Mouse (Mus musculus): ENCODE results near the gene Mcu.

Mcu gene

DNA sequence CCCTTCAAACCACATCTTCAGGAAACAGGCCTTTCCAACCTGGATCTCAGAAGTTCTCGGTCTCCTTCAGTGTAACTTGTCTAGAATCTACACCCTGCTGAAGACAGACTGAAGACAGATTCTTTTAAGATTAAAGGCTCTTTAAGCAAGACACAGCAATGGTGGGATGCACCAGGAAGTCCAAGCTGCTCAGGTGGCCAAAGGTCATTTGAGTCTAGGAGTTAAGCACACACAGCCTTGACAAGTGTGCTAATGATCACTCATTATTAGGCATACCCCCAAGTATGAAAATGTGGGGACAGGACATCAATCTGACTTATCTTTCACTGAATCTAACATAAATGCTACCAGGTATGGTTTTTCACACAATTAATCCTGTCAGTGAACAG lies 47.0 kb downstream of the Mcu start:
- no peak for ATAC-seq (ENCODE audit: low TSS enrichment)

DNA sequence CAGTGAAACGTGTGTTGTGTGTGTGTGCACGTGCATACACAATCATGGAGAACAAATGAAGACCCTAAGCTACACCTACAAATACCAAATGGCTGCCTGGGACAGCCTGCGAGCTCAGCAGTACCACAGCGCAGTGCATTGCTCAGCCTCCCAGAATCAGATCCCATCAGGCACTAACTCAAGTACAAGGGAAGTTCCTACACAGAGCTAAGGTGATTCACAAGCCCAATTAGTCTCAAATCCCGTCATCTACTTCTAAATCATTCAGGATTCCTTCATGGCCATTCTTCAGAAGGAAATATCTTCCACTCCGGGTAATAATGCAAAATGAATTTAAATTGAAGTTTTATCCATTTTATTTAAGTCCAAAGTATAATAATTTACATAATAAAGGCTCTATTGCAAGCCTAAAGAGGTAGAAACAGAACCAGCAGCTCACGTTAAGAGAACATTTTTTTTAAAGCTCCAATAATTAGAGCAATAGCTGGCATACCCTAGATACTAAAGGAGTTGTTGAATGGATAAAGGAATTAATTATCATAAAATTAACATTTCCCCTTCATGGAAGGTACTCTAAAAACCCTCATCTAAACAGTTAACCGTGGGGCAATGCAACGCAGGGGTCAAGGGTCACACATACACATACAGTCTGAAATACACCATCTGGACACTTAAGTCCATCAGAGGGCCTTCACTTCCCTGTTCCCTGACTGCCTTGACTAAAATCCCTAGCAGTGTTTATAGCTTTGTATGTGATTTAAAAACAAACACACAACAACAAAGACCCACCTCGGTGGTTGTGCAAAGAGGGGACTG lies 47.6 kb downstream of the Mcu start:
- ATAC-seq (ENCODE audit: low TSS enrichment), result no peak

DNA sequence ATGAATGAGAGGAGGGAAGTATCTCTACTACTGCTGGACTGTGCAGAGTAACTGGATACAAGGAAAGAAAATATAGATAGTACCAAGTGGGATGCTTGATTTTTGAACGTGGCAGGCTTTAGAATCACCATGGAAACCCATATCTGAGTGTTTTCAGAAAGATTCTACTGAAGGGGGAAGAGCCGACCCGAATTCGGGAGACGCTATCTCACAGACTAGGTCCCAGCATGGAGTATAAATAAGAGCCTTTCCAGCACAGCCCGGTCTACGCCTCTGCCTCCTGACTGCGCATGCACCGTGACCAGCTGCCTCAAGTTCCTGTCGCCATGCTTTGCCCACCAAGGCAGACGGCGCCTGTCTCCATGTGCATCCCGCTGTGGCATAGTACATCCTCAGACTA lies 49.5 kb downstream of the Mcu start:
- ATAC-seq (ENCODE audit: low TSS enrichment), result peak; percentile 35

DNA sequence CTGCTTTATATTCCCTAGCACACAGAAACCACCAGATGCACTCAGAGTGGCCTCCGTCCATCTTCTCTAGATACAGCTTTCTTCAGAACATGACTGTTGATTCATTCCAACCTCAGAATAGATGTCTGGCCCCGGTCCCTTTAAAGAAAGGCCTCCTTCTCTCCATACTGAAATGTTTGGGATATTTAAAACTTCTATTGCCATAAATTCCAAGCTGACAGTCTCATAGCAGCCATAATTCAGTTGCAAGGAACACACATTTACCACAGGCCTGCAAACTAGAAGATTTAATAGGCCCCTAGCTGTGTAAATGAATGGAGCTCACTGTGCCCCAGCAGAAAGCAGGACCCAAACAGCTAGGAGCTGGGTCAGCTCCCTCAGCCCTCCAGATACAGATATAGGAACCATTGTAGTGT lies 50.5 kb downstream of the Mcu start:
- peak; percentile 62 for ATAC-seq (ENCODE audit: low TSS enrichment)

DNA sequence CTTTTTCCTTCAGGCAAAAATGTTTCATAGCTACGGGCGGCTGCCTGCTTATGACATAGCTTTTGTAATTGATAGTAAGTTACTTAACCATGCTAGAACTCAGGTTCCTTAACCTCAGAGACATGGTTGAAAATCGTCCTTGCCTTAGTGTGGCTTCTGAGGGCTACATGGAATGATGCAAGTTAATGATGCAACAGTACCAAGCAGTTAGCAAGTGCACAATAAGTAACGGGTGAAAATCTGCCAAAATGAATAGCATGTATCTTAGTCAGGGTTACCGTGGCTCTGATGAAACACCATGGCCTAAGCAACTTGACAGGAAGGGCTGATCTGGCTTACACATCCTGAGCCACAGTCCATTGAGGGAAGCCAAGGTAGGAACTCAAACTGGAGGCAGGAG lies 51.9 kb downstream of the Mcu start:
- ATAC-seq (ENCODE audit: low TSS enrichment), result no peak

DNA sequence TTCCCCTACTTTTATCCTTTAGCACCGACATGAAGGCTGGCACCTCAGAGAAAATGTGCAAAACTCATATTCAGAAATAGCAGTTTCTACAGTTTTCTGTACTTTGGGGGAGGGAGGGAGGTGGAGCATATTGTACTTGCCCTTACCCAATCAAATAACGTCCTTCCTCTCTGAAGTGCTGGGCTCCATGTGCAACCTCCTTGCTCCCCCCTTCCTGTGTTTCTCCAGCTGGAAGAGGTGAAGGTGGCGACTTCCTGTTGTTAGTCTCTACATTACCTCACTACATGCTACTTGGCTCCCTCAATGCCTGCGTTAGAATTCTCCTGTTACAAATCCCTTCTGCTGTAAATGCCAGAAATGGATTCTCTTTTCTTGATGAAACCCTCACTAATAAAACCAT lies 54.0 kb downstream of the Mcu start:
- ATAC-seq (ENCODE audit: low TSS enrichment), result peak; percentile 32; the same call in 1 of the 2 replicates

DNA sequence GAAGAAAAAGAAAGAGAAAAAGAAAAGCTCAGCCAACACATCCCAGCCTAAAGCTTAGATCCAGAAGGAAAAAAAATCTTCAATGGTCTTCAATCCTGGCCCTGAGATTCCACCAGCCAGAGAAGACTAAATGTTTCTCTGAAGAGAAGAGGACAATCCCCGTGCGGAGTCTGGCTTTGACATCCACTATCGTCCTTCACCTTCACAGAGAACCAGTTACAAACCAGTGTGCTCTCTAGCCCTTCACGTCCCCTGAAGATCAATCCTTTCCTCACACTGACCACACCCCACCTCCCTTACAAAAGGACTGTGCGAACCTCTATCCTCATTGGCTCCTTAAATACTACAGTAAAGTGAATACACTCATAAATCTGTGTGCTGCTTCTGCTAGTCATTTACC lies 56.4 kb downstream of the Mcu start:
- no peak for ATAC-seq (ENCODE audit: low TSS enrichment)

DNA sequence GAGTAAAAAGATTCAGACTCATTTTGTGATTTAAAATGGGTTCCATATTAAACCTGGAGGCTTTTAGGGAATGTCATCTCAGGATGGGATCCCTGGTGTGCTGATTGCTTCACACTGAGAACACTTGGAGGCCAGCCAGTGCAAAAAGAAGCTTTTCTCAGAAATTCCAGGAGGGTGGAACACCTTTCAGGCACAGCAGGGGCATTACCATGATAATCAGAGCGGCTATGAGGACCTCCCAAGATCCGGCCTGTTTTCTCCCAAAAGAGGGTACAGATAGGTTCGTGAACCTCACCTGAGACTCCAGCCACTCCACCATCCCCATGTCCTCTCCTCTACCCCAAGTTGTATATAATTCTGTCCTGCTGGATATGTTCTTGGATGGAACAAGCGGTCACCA lies 57.9 kb downstream of the Mcu start:
- ATAC-seq (ENCODE audit: low TSS enrichment), result no peak

DNA sequence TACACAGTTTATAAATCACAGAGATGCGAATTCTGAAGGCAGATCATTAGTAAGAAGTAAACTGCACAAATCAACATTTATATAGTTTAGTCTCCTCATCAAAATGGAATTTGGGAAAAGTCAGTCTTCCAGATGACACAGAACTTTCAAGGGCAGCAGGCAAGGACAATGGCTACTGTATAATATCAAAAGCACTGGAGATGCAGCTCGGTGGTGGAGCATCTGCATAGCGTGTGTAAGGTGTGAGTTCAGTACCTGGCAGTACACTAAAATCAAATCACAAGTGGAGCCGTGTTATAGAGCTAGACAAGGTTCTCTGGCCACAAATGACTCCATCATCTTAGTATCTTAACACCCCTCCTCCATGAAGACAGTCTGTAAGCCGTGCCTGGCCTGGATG lies 58.3 kb downstream of the Mcu start:
- ATAC-seq (ENCODE audit: low TSS enrichment), result no peak

DNA sequence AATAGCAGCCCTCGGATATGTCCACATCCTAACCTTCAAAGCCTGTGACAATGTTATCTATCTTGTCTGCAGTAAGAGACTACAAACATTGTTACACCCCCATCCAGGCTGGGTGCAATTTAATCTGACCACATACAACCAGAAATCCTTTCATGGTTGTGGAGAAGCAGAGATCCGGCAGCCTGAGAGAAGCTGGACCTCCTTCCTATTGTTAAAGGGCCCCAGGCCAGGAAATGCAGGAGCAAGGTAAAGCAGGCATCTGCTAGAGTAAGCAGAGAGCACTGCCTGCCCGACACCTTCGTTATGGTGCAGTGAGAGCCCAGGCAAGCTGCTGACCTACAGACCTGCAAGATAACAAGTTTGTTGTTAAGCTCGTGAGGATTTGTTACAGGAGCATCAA lies 60.0 kb downstream of the Mcu start:
- no peak for ATAC-seq (ENCODE audit: low TSS enrichment)

DNA sequence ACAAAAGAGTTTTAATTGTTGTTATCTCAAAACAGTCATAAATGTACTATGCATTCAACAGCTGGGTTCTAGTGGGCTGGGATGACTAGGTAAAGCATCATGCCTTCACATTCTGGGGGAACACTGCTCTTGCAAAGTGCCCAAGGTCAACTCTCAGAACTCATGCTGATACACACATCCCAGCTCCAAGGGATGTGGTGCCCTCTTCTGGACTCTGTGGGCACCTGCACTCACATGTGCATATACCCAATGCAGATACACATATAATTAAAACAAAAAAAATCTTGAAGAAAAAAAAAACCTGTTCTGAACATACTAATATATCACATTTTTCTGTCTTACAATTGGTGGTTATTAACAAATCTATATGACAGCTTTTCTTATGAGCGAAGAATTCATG lies 62.2 kb downstream of the Mcu start:
- no peak for ATAC-seq (ENCODE audit: low TSS enrichment)

DNA sequence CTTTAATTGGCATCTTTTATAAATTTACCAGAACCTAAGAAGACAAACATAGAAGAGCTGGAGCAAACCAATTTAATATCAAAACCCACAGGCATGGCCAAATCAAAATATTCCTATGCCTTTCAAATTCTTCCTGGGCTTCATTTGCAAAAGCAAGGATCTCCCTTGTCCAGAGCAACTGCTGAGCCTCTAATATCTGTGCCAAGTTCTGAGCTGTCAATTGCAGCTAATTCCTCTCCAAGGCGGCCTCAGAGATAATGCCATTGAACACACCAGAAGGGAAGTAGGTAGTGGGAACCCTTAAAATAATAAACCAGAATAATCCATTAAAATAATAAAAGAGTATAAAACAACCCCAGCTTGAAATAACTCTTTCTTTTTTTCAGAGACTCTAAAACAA lies 64.0 kb downstream of the Mcu start:
- ATAC-seq (ENCODE audit: low TSS enrichment), result no peak

DNA sequence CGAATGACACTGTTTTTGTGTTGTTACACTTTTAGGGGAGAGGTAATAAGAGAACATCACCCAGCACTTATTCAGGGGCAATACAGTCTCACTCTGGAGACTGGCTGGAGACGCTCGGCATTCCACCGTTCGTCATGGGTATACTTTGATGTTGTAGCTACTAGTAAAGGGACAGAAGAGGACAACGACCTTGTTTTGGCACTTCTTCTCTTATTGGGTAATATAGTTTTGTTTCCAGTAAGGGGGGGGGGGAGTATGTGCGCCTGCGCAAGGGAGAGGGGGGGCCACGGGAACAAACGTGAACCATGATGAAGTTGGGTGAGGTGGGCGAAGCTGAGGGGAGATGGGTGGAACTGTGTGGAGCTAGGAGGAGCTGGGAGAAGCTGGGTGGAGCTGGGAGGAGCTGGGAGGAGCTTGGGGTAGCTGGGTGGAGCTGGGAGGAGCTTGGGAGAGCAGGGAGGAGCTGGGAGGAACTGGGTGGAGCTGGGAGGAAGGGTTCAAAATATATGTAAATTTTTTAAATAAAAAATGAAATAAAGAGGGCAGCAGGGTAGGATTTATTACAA lies 67.6 kb downstream of the Mcu start:
- ATAC-seq (ENCODE audit: low TSS enrichment), result no peak

DNA sequence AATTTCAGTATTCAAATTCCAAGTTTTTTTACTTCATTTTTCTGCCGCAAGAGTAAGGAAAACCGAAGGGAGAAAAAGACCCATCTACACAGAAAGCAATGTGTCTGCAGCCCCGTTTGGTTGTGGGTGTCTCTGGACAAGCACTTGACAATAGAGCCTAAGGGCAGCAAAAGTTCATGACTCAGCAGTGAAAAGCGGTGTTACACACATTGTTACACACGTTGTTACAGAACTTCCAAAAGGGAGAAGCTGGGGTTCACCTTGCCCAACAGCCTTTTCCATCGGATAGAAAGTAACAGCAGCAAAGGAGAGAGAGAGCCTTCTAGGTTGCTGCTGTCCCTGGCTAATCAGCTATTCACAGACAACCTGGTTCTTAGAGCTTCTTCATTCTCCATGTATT lies 68.3 kb downstream of the Mcu start:
- no peak for ATAC-seq (ENCODE audit: low TSS enrichment)

DNA sequence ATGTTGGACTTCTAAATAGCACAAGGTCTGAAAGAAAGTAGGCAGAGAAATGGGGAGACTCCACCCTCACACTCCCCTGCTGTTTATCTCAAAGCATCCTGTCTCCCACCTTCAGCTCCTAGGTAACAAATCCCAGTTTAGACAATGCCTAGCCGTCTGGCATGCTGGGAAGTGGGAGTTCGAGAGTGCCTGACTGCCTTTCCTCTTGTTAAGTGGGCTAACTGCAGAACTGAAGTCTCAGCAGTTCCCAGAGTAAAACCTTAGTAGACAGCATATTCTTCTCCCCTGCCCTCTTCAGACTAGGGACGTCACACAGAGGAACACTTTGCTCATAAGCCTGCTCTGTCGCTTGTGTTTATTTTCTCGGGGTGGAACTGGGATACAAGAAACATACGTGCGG lies 69.1 kb downstream of the Mcu start:
- peak; percentile 75 for ATAC-seq (ENCODE audit: low TSS enrichment)

DNA sequence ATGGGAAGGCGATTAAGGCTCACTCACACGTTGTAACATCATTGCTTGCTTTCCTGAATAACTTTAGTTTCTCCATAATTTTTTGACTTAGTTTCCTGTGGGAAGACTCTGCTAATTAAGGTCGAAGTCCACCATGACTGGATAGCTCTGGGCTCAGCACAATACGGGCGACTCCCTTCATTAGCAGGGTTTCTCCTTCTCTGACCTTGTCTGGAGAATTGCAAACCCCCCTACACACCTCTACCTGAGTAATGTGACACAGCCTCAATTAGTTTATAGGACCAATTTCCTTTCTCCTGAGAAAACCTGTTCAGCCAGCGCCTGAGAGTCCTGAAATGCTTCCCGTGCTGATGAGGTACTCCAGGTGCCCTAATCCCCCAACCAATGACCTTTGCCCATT lies 71.3 kb downstream of the Mcu start:
- no peak for ATAC-seq (ENCODE audit: low TSS enrichment)

DNA sequence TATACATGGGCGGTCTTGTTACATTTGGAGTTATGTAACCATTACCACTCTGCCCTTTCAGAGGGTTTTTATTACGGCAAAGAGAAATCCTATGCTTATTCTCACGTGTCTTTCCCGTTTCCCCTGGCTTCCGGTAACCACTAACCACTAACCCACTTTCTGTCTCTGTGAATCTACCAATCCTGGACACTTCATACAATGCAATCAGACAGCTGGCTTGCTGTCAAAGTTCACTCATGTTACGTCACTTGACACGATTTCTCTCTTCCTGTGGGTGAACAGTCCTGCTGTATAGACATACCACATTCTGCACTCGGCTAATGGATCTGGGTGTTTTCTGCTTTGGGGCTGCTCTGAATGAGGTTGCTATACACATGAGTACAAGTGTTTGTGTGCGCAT lies 73.1 kb downstream of the Mcu start:
- ATAC-seq (ENCODE audit: low TSS enrichment), result no peak

DNA sequence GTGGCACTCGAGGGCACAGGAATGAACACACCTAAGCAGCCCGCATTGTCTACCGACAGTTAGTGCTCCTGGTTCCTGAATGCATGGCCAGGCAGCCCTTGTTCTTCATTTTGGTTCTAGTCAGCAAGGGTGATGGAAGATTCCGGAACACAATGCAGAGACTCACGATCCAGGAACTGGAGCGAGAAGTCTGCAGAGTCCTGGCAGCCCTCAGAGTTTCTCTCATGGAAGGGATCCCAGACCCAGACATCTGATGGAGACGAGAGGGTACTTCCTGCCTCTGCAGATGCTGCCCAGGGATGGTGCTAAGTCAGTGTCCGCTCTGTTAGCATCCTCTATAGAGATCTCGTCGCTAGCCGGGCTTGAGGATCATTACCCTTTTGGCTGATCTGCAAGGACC lies 75.0 kb downstream of the Mcu start:
- peak; percentile 34; the same call in 1 of the 2 replicates for ATAC-seq (ENCODE audit: low TSS enrichment)

DNA sequence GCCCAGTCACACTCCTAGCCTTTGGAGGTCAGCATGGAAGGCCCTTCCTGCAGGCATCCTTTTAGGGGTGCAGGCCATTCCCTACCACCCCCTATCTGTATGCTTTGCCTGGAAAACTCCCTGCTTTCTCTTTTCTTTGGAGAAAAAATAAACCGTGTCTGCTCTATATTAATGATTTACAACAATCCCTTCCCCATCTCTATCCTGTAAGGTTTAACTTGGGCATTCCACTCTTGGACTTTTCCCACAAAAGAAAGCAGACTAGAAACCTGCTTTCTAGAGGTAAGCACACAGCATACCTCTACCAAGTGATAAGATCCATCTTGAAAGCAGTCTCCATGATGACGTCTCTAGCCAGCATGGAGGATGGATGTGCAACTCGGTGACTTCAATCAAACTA lies 75.9 kb downstream of the Mcu start:
- no peak for ATAC-seq (ENCODE audit: low TSS enrichment)

DNA sequence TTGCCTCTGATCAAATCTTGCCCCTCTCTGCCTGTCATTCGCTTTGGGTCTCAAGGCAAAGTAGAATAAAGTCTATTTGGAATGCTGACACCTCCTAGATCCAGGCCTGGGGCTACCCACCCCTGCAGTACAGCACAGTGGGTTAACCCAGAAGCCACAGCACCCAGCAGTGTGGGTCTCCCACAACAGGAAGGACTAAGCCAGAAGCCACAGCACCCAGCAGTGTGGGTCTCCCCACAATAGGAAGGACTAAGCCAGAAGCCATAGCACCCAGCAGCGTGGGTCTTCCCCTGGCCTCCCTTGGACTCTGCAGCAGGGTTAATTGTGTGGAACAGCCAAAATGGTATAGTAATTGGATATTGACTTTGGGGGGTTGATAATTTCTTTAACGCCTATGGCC lies 76.4 kb downstream of the Mcu start:
- ATAC-seq (ENCODE audit: low TSS enrichment), result no peak

DNA sequence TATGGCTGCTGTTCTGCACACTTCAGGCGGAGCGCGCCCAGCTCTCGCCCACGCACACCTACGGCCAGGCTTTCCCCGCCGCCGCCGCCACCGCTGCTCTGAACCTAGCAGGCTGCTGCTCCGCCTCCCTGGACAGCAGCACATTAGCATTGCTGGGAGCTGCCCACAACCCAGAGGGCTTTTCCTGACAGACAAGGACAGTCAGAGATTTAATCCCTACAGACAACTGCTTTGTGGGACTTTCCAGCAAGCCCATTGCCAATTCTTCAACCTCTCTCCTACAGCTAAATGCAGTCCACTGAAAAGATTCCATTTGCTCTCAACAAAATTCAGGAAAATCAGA lies 77.0 kb downstream of the Mcu start:
- ATAC-seq (ENCODE audit: low TSS enrichment), result peak; percentile 49

DNA sequence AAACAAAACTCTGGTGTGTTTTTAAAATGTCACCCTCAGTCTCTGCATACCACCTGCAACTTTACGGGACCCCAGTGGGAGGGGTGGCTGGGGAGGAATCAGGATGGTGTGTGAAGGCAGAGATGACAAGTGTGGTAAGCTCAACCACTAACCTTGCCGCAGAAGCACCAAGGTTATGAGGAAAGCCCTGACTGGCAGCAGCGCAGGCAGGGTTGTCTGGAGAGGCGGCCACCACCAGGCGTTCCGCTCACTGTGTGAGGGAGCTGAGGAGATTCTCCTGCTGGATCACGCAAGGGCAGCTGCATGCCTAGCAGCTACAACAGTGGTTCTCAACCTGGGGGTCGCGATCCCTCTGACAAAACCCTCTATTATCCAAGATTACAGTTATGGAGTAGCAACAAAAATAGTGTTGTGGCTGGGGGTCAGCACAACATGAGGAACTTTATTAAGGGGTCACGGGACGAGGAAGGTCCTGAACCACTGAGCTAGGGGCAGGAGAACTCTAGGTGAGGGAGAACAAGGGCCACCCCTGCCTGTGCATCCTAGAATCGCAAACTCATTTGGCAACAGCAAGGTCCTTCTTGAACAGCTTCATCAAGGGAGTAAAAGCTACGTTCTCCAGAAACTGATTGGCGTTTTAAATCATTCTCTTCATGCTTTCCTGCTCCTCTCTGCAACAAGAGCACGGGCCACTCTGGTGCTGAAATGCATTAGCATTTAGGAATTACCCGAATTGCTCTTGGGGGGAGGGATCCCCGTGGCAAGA lies 77.5 kb downstream of the Mcu start:
- ATAC-seq (ENCODE audit: low TSS enrichment), result peak; percentile 27; the same call in 1 of the 2 replicates

DNA sequence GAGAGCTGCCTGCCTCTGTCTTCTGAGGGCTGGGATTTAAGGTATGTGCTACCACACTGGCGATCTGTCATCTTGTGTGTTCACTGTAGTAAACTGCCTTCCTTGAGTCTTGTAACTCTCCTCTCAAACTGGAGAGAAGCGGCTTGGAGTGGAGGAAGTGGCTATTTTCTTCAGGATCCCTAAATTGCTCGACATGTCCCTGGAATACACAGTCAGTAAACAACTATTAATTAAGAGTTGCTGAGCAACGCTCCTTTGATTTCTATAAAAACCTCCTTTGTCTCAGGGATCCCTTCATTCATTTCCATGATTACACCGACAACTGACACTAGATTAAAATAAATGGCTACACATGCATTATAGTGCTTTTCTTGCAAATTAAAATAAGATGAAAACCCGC lies 78.4 kb downstream of the Mcu start:
- no peak for ATAC-seq (ENCODE audit: low TSS enrichment)
